Mouse (Mus musculus): ENCODE measurements around the gene Dnah17. TPM values are rescaled to one million over a fixed set of nuclear protein-coding genes. Genes with fewer than 3 reads are reported as not detected.
A peak's percentile ranks its signal among the peaks of the same experiment; 100 is the strongest.

Gene Dnah17
- total RNA-seq, 2 experiments from 2014 or later: 0.05 to 0.36 TPM

GRCm38 (mm10) chr11:118091002-118091670, 39.3 kb downstream of the Dnah17 start:
- no peak for DNase-seq (ENCODE audit: low spot score in 2 of 2)

- no peak for DNase-seq (ENCODE audit: low spot score in 2 of 2)
Observed at GRCm38 (mm10) chr11:118088896-118089295, 41.5 kb downstream of the Dnah17 start.

- DNase-seq (ENCODE audit: low spot score in 2 of 2): no peak
Observed at GRCm38 (mm10) chr11:118085961-118086360, 44.5 kb downstream of the Dnah17 start.

DNA sequence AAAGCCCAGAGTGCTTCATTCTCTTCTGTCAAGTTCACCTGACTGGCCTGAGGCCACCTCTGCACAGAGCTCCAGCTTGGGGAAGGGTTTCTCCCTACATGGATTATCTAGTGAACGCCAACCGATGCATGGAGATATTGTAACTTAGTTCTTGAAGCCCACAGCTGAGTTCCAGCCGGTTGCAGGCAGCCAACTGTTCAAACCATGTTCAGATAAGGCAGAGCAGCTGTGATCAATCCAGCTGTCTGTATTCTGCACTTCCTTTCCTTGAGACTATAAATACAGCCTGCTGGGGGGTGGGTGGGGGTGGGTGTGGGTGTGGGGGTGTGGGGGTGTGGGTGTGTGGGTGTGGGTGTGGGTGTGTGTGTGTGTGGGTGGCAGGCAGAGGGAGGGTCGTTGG, 45.3 kb downstream of the Dnah17 start:
- no peak for DNase-seq (ENCODE audit: low spot score in 2 of 2)

GRCm38 (mm10) chr11:118084266-118084665, 46.2 kb downstream of the Dnah17 start:
- no peak for DNase-seq (ENCODE audit: low spot score in 2 of 2)

- DNase-seq (ENCODE audit: low spot score in 2 of 2): peak; percentile 67 to 68
Observed at GRCm38 (mm10) chr11:118083811-118084210, 46.6 kb downstream of the Dnah17 start.

- DNase-seq (ENCODE audit: low spot score in 2 of 2): no peak
Observed at GRCm38 (mm10) chr11:118082294-118082693, 48.1 kb downstream of the Dnah17 start.

- DNase-seq (ENCODE audit: low spot score in 2 of 2): no peak
Observed at GRCm38 (mm10) chr11:118079750-118080149, 50.7 kb downstream of the Dnah17 start.

- no peak for DNase-seq (ENCODE audit: low spot score in 2 of 2)
Observed at GRCm38 (mm10) chr11:118076929-118077328, 53.5 kb downstream of the Dnah17 start.

GRCm38 (mm10) chr11:118075035-118075522, 55.4 kb downstream of the Dnah17 start:
- no peak for DNase-seq (ENCODE audit: low spot score in 2 of 2)

DNA sequence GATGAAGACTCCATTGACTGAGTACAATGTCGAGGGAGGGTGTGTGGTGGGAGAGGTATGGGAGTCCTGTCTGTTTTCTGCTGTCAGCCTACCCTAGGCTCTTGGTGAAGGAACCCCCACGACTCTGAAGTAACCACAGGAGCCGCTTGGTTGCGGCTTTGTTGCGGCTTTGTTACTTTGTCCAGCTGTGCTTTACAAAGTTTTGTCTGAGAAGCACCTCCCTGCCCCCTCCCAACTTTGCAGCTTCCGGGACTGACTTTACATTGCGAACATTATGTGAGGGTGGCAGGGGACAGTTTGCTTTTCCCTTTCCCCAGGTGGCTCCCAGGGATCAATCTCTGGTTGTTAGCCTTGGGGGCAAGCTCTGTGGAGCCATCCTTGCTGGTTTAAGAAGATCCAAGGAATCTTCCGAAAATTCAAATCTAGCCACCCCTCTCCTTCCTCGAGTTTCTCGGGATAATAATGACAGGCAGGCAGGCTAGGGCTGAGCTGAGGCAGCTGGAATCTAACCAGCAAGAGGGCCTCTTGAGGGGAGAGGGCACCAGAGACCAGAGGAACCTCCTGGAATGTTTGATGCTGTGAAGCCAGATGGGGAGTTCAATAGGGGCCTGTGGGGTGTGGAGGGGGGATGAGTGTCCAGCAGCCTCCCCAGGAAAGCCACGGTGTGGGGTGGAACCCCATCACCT, 59.1 kb downstream of the Dnah17 start:
- no peak for DNase-seq (ENCODE audit: low spot score in 2 of 2)

DNA sequence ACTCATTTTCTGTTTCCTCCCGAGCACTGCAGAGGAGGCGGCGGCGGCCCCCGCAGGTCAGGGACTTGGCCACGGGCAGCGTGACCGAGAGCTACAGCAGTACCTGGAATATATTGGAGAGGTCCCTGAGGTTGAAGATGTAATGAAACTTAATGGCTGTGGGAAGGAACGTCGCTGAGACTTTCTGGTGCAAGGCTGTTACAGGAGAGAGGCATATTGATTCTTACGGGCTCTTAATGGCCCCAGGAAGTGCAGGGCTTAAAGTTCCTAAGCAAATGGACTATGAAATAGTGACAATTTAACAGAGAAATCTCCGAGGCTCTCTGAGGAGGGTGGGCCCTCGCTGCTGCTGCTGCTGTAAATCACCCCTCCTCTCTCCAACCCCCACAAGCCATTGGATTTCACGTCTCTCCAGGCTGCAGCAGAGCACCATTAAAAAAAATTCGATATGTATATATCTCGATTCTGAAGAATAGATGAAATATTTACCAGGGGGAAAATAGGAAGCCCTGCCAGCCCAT, 61.6 kb downstream of the Dnah17 start:
- DNase-seq (ENCODE audit: low spot score in 2 of 2): no peak

- no peak for DNase-seq (ENCODE audit: low spot score in 2 of 2)
Observed at GRCm38 (mm10) chr11:118067588-118067987, 62.8 kb downstream of the Dnah17 start.

DNA sequence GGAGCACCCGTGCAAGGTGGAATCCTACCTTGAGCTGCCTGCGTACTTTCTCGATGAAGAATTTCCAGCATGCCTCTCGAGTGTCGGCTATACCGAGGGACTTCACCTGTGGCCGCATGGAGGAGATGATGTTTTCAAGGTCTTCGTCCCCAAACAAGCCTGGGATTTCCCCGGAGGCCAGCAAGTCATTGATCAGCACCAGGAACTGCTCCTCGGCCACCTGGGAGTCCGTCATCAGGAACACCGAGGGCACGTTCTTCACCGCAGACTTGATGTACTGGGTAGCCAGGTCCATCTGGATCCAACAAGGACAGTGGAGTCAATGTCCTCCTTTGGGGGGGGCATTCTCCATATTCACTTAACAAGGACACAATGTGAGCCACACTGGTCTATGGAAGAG, 70.4 kb downstream of the Dnah17 start:
- no peak for DNase-seq (ENCODE audit: low spot score in 2 of 2)

GRCm38 (mm10) chr11:118058872-118059271, 71.6 kb downstream of the Dnah17 start:
- no peak for DNase-seq (ENCODE audit: low spot score in 2 of 2)

- no peak for DNase-seq (ENCODE audit: low spot score in 2 of 2)
Observed at GRCm38 (mm10) chr11:118058367-118058766, 72.1 kb downstream of the Dnah17 start.

- DNase-seq (ENCODE audit: low spot score in 2 of 2): no peak
Observed at GRCm38 (mm10) chr11:118050174-118050573, 80.3 kb downstream of the Dnah17 start.

DNA sequence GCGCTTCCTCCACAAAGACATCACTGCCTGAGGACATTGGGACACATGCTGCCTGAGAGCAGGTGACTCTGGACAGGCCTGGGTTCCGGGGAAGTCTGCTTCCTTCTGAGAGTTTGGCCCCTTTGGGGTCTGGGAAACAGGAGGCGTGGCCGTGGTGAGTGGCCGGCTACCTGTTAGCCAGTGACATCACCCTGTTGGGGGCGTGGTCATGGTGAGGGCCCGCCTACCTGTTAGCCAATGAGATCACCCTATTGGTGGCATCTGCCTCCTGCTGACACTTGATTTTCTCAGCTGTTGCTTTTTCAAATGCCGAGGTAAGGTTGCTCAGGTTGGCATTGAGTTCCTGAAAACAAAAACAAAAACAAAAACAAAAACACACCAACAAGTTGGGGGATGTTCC, 80.8 kb downstream of the Dnah17 start:
- no peak for DNase-seq (ENCODE audit: low spot score in 2 of 2)

DNA sequence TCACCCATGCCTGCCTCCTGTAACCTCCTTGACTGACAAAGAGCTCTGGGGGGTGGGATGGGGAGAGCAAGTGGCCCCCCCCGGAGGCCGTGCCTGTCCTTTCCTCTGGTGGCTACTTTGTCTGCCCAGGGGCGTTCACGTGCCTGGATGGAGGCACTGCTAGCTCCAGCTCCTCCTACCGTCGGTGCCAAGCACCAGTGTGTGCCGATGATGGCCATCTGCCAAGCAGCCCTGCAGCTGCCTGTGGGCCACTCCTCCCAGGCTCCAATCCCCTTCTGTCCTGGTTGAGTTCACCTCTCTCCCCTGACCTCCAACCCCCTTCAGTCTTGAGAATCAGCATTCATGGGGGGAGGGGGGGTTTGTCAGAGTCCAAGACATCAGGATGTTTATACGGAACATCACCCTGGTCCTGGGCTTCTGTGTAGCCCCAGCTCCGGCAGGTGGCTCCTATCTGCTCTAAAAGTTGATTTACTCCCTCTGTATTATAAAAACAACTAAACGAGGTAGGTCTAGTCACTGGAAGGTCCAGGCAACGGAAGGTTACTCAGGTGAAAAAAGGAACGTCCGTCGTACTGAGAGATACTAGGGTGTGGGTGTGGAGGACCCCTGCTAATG, 87.0 kb downstream of the Dnah17 start:
- DNase-seq (ENCODE audit: low spot score in 2 of 2): peak; percentile 42 to 62

DNA sequence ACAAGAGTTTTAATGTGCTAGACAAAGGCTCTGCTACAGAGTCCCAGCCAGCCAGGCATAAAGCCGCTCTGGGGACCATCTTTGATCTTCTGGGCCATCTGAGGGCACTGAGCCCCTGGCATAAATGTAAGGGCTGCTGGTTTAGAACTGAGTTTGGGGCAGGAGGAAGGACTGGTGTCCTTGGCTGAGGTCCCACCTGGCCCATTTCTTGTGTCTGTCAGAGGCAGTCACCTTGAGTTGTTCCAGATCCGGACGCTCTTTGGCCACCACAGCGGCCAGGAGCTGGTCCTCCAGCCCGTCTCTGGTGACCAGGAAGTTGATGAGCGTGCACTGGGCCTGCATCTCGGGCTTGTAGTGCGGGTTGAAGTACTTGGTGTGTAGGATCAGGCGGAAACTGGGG, 87.6 kb downstream of the Dnah17 start:
- no peak for DNase-seq (ENCODE audit: low spot score in 2 of 2)

- DNase-seq (ENCODE audit: low spot score in 2 of 2): no peak
Observed at GRCm38 (mm10) chr11:118035068-118035467, 95.4 kb downstream of the Dnah17 start.

GRCm38 (mm10) chr11:118034395-118034794, 96.0 kb downstream of the Dnah17 start:
- DNase-seq (ENCODE audit: low spot score in 2 of 2): no peak
